Mouse (Mus musculus) liver, embryonic 13.5 days (tissue): ENCODE measurements around the gene Nans. TPM values are rescaled to one million over a fixed set of nuclear protein-coding genes. Genes with fewer than 3 reads are reported as not detected.

Experiments
- ATAC-seq: fragments of 200-750 bp; cut with Nextera tagmentation; 2 replicates; pipeline ENCODE4 v1.8.0; 2017; ENCODE audit warnings: low read depth, mild to moderate bottlenecking, moderate number of reproducible peaks, moderate library complexity
- DNase-seq: peaks from one replicate; pipeline ENCODE4 v3.0.0; 2022
- H3K27ac ChIP-seq: fragments of 300-500 bp; sonication (generic); 2 replicates; pipeline ENCODE4 v1.5.1; 2015; ENCODE audit warnings: moderate library complexity, mild to moderate bottlenecking, inconsistent platforms
- H3K27me3 ChIP-seq: fragments of 300-500 bp; sonication (generic); 2 replicates; pipeline ENCODE4 v1.6.1; 2015; ENCODE audit warnings: mild to moderate bottlenecking, inconsistent platforms
- H3K36me3 ChIP-seq: fragments of 300-500 bp; sonication (generic); 2 replicates; pipeline ENCODE4 v1.6.1; 2015; ENCODE audit warnings: mild to moderate bottlenecking, inconsistent platforms
- H3K4me1 ChIP-seq: fragments of 300-500 bp; sonication (generic); replicated peaks from 2 replicates; pipeline ENCODE4 v1.6.1; 2015; ENCODE audit warnings: inconsistent platforms
- H3K4me2 ChIP-seq: fragments of 300-500 bp; sonication (generic); 2 replicates; pipeline ENCODE4 v1.6.1; 2015; ENCODE audit warnings: inconsistent platforms, mild to moderate bottlenecking, moderate library complexity
- H3K4me3 ChIP-seq: fragments of 300-500 bp; sonication (generic); replicated peaks from 2 replicates; pipeline ENCODE4 v1.5.1; 2015; ENCODE audit warnings: mild to moderate bottlenecking, inconsistent platforms
- H3K9ac ChIP-seq: fragments of 300-500 bp; sonication (generic); 2 replicates; pipeline ENCODE4 v1.6.1; 2015; ENCODE audit warnings: mild to moderate bottlenecking, inconsistent platforms
- H3K9me3 ChIP-seq: fragments of 300-500 bp; sonication (generic); replicated peaks from 2 replicates; pipeline ENCODE4 v1.6.1; 2016; ENCODE audit warnings: inconsistent platforms
- WGBS: fragments of 180-500 bp; shearing (Covaris S2); methylation state at CpG from one replicate; pipeline ENCODE4 v1.1.7; 2015; ENCODE audit not compliant: insufficient replicate concordance; 5-methylcytosine and 5-hydroxymethylcytosine counted together
- polyA plus RNA-seq: library from polyadenylated mRNA; unstranded; fragments of >200 nt; fragmentation: Nextera tagmentation; extraction: Ambion mirVana; gene quantifications from 2 replicates; pipeline ENCODE4 v1.2.1, GENCODE M21; 2015

The Nans gene
- polyA plus RNA-seq, 1 experiment from 2014 or later: 65.4 TPM

GRCm38 (mm10) chr4:46452855-46453719, 36.0 kb upstream of the Nans start:
- DNase-seq (no peak), ATAC-seq (no peak)
- Histone ChIP-seq H3K9me3 (no peaks in the 10 kb centered on the region), H3K9ac (peak overlapping the region; percentile 98), H3K4me3 (peak overlapping the region; percentile 97), H3K4me2 (peak overlapping the region; percentile 90), H3K4me1 (peaks cover 79% of the 10 kb centered on the region), H3K36me3 (peaks cover 52% of the 10 kb centered on the region), H3K27me3 (no peaks in the 10 kb centered on the region), H3K27ac (peak overlapping the region; percentile 99)
- WGBS: 10% methylated on average over 13 of the region's 13 CpGs

- DNase-seq: peak; percentile 62
- H3K27me3 ChIP-seq: no peaks in the 10 kb centered on the region
- H3K9ac ChIP-seq: peak overlapping the region; percentile 98
- H3K36me3 ChIP-seq: peaks cover 64% of the 10 kb centered on the region
- peak overlapping the region; percentile 99 for H3K27ac ChIP-seq
- H3K9me3 ChIP-seq: no peaks in the 10 kb centered on the region
- peaks cover 78% of the 10 kb centered on the region for H3K4me1 ChIP-seq
- peak overlapping the region; percentile 90 for H3K4me2 ChIP-seq
- 31% methylated on average over 5 of the region's 5 CpGs for WGBS
- ATAC-seq: peak; percentile 16; the same call in 1 of the 2 replicates
- H3K4me3 ChIP-seq: peak overlapping the region; percentile 97
These were observed 34.8 kb upstream of the Nans start for GRCm38 (mm10) chr4:46454097-46454864.

GRCm38 (mm10) chr4:46456762-46457161, 32.3 kb upstream of the Nans start:
- peak overlapping the region; percentile 90 for H3K4me2 ChIP-seq
- ATAC-seq (no peak), DNase-seq (no peak)
- peaks cover 89% of the 10 kb centered on the region for H3K36me3 ChIP-seq
- H3K9ac ChIP-seq: peak overlapping the region; percentile 98
- H3K27me3 ChIP-seq: no peaks in the 10 kb centered on the region
- 69% methylated on average over 4 of the region's 4 CpGs for WGBS
- H3K9me3 ChIP-seq: no peaks in the 10 kb centered on the region
- H3K27ac ChIP-seq: peak overlapping the region; percentile 99
- peaks cover 90% of the 10 kb centered on the region for H3K4me1 ChIP-seq
- H3K4me3 ChIP-seq: peak overlapping the region; percentile 97

GRCm38 (mm10) chr4:46457186-46457585, 31.9 kb upstream of the Nans start:
- DNase-seq: no peak
- 62% methylated on average over 3 of the region's 3 CpGs for WGBS

GRCm38 (mm10) chr4:46458411-46458810, 30.6 kb upstream of the Nans start:
- Histone ChIP-seq H3K4me2 (peak overlapping the region; percentile 90), H3K27ac (peak overlapping the region; percentile 99), H3K27me3 (no peaks in the 10 kb centered on the region), H3K4me3 (peak overlapping the region; percentile 5; the same call in 1 of the 2 replicates), H3K36me3 (peaks cover 92% of the 10 kb centered on the region), H3K4me1 (peaks cover 96% of the 10 kb centered on the region), H3K9me3 (no peaks in the 10 kb centered on the region), H3K9ac (peak overlapping the region; percentile 98; the same call in 1 of the 2 replicates)
- 77% methylated on average over 2 of the region's 2 CpGs for WGBS
- DNase-seq (no peak), ATAC-seq (no peak)

More at GRCm38 (mm10) chr4:46457186-46457585, 31.9 kb upstream of the Nans start:
- Histone ChIP-seq H3K9me3 (no peaks in the 10 kb centered on the region), H3K4me1 (peaks cover 93% of the 10 kb centered on the region), H3K9ac (peak overlapping the region; percentile 98), H3K27ac (peak overlapping the region; percentile 99), H3K27me3 (no peaks in the 10 kb centered on the region), H3K4me2 (peak overlapping the region; percentile 90), H3K36me3 (peaks cover 90% of the 10 kb centered on the region), H3K4me3 (peak overlapping the region; percentile 97)
- ATAC-seq: no peak

GRCm38 (mm10) chr4:46463130-46463830, 25.8 kb upstream of the Nans start:
- no peaks in the 10 kb centered on the region for H3K9me3 ChIP-seq
- peak overlapping the region; percentile 56; the same call in 1 of the 2 replicates for H3K27ac ChIP-seq
- H3K36me3 ChIP-seq: peaks cover 100% of the 10 kb centered on the region
- no peaks in the 10 kb centered on the region for H3K27me3 ChIP-seq
- no peak overlapping the region for H3K4me2 ChIP-seq
- DNase-seq (peak; percentile 43), ATAC-seq (peak; percentile 56)
- H3K4me1 ChIP-seq: peaks cover 58% of the 10 kb centered on the region
- no peak overlapping the region for H3K9ac ChIP-seq
- WGBS: 81% methylated on average over 7 of the region's 7 CpGs
- H3K4me3 ChIP-seq: no peak overlapping the region

- Histone ChIP-seq H3K27me3 (no peaks in the 10 kb centered on the region), H3K4me3 (no peak overlapping the region), H3K36me3 (peaks cover 100% of the 10 kb centered on the region), H3K9me3 (no peaks in the 10 kb centered on the region), H3K4me1 (peaks cover 34% of the 10 kb centered on the region), H3K27ac (peak overlapping the region; percentile 43; the same call in 1 of the 2 replicates), H3K4me2 (no peak overlapping the region), H3K9ac (no peak overlapping the region)
- DNase-seq: no peak
- ATAC-seq: no peak
- 89% methylated on average over 3 of the region's 3 CpGs for WGBS
These were observed 23.3 kb upstream of the Nans start for GRCm38 (mm10) chr4:46465740-46466139.

- no peaks in the 10 kb centered on the region for H3K9me3 ChIP-seq
- no peak overlapping the region for H3K9ac ChIP-seq
- DNase-seq (no peak), ATAC-seq (no peak)
- no peaks in the 10 kb centered on the region for H3K4me1 ChIP-seq
- 90% methylated on average over 5 of the region's 5 CpGs for WGBS
- H3K27ac ChIP-seq: no peak overlapping the region
- H3K4me2 ChIP-seq: no peak overlapping the region
- H3K36me3 ChIP-seq: peaks cover 94% of the 10 kb centered on the region
- H3K4me3 ChIP-seq: no peak overlapping the region
- no peaks in the 10 kb centered on the region for H3K27me3 ChIP-seq
These were observed 13.9 kb upstream of the Nans start for GRCm38 (mm10) chr4:46475101-46475500.

GRCm38 (mm10) chr4:46479081-46479480, 10.0 kb upstream of the Nans start:
- ATAC-seq (no peak), DNase-seq (no peak)
- Histone ChIP-seq H3K4me1 (peaks cover 4% of the 10 kb centered on the region), H3K36me3 (peaks cover 56% of the 10 kb centered on the region), H3K27ac (peak overlapping the region; percentile 8; the same call in 1 of the 2 replicates), H3K4me3 (no peak overlapping the region), H3K9me3 (no peaks in the 10 kb centered on the region), H3K9ac (no peak overlapping the region), H3K27me3 (no peaks in the 10 kb centered on the region), H3K4me2 (no peak overlapping the region)
- WGBS: 94% methylated on average over 2 of the region's 2 CpGs

GRCm38 (mm10) chr4:46485696-46486417, 3.2 kb upstream of the Nans start:
- Histone ChIP-seq H3K4me3 (no peak overlapping the region), H3K4me2 (peak overlapping the region; percentile 43), H3K27me3 (no peaks in the 10 kb centered on the region), H3K27ac (peak overlapping the region; percentile 71), H3K36me3 (no peaks in the 10 kb centered on the region), H3K4me1 (peaks cover 48% of the 10 kb centered on the region), H3K9me3 (no peaks in the 10 kb centered on the region), H3K9ac (peak overlapping the region; percentile 59)
- WGBS: 18% methylated on average over 14 of the region's 14 CpGs
- ATAC-seq (0 out of 2 replicates have a peak, but pooled peaks have one; percentile 19), DNase-seq (peak; percentile 63)
